Mouse (Mus musculus) kidney, postnatal 14 days (tissue): ENCODE results near the gene Fap.

Experiments
- DNase-seq: peaks from one replicate; pipeline ENCODE4 v3.0.0; 2022; ENCODE audit warnings: mixed read lengths

The Fap gene

GRCm38 (mm10) chr2:62458070-62458469 lies 115.8 kb downstream of the Fap start:
- no peak for DNase-seq

GRCm38 (mm10) chr2:62454991-62455390 lies 118.9 kb downstream of the Fap start:
- no peak for DNase-seq

DNA sequence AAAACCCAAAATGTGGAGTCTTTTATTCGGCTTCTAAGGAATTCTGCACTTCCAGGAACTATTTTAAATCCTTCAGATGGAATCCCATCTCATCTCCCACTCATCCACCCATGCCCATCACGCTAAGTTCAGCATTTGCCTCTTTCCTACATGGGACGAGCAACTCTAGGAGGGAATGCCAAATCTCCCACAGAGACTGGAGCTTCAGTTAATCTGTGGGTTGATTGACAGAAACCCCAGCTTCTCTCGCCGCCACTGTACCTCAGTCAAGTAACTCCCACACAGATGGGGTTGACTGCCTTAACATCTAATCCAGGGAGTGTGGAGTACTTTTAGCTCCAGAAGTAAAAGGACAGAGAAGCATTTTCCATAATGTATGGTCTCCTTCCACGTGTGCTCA lies 119.8 kb downstream of the Fap start:
- no peak for DNase-seq
